Mouse (Mus musculus) urinary bladder, adult 2 months (tissue): ENCODE measurements around the gene Olfr1307. TPM values are rescaled to one million over a fixed set of nuclear protein-coding genes. Genes with fewer than 3 reads are reported as not detected.

Source experiments
- DNase-seq: peaks from one replicate; pipeline ENCODE4 v3.0.0; 2022; ENCODE audit warnings: low spot score
- polyA plus RNA-seq: library from polyadenylated mRNA; depleted of rRNA; stranded (reverse); fragments of >200 nt; gene quantifications from 2 replicates; pipeline ENCODE4 v1.2.3, GENCODE M21; 2012; rRNA removed

The Olfr1307 gene
- polyA plus RNA-seq, result not detected in 2 replicates

DNA sequence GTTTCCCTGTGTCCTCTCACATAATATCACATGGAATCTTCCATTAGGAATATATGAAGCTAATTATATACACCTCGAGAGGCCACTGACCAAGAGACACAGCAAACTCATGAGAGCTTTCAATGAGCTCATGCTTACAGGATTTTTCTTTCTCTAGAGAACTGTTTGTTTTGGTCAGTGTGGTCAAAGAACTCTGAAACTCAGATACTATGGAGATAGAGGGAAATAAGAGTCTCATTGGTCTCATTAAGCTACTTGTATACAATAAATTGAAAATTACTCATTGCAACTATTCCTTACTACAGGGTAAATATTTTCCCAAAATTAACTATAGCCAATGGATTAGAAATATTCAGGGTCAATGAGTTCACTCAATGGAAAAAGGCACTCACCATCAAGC is at the start of gene Olfr1307:
Gene Olfr1307 (minus strand): TSS at position 101 of the 400 bp plus-strand sequence.
- no peak for DNase-seq

DNA sequence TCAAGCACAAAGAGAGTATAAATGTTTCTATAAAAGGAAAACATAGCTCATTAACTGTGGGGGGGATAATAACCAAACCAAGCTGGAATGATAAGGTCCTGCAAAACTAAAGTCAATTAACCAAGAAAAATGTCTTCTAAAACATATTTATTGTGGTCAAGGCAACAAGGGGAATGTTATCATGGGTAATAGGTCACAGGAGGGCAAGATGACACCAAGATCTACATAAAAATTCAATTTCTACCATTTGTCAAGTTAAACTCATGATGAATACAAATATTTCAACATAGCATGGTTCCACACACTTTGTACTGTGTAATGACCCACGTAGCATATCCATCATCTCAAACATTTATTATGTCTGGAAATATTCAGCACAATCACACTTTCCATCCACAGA is 40.9 kb upstream of the Olfr1307 start, which contains the start of gene Olfr1309:
Gene Olfr1309 (minus strand): TSS at position 101 of the 400 bp plus-strand sequence.
- no peak for DNase-seq

DNA sequence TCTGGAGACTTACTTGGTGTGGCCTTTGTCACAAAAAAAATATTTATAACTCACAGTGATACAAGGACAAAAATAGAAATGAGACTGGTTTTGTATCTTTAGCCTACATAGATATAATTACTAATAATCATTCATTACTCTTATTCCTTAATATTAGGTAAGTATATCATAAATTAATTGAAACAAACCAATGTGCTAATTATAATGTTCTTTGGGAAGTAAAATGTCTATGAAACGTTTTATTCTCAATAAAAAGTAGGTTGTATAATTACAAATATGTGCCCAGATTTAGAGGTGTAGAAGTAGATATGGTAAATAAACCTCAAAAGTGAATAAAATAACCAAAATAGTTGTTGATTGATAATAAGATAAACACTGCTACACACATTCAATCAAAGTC is 15.6 kb upstream of the Olfr1307 start, which contains the start of gene Olfr1308:
Gene Olfr1308 (minus strand): TSS at position 101 of the 400 bp plus-strand sequence.
- DNase-seq, result no peak

DNA sequence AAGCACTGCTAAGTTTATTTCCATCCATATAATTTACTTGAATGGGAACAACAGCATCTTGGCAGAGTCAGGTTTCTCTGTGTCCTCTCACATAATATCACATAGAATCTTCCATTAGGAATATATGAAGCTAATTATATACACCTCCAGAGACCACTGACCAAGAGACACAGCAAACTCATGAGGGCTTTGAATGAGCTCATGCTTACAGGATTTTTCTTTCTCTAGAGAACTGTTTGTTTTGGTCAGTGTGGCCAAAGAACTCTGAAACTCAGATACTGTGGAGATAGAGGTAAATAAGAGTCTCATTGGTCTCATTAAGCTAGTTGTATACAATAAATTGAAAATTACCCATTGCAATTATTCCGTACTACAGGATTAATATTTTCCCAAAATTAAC is 33.1 kb downstream of the Olfr1307 start, which contains the start of gene Olfr1306:
Gene Olfr1306 (minus strand): TSS at position 101 of the 400 bp plus-strand sequence.
- no peak for DNase-seq

Other genes with a start within 250 kb of the Olfr1307 start
- not detected in 2 replicates for gene Olfr1301, start 198.4 kb downstream of the Olfr1307 start, polyA plus RNA-seq
- not detected in 2 replicates for gene Olfr1302, start 172.0 kb downstream of the Olfr1307 start, polyA plus RNA-seq
- gene Olfr1303, start 129.1 kb downstream of the Olfr1307 start, polyA plus RNA-seq, result not detected in 2 replicates
- not detected in 2 replicates for gene Olfr1305, start 72.3 kb downstream of the Olfr1307 start, polyA plus RNA-seq
- not detected in 2 replicates for gene Olfr1306, start 33.2 kb downstream of the Olfr1307 start, polyA plus RNA-seq
- not detected in 2 replicates for gene Olfr1308, start 15.5 kb upstream of the Olfr1307 start, polyA plus RNA-seq
- not detected in 2 replicates for gene Olfr1309, start 40.8 kb upstream of the Olfr1307 start, polyA plus RNA-seq
- not detected in 2 replicates for gene Olfr1310, start 63.3 kb upstream of the Olfr1307 start, polyA plus RNA-seq
- not detected in 2 replicates for gene Olfr1311, start 75.0 kb upstream of the Olfr1307 start, polyA plus RNA-seq
- not detected in 2 replicates for gene Olfr1312, start 100.8 kb upstream of the Olfr1307 start, polyA plus RNA-seq
- gene Olfr1313, start 128.4 kb upstream of the Olfr1307 start, polyA plus RNA-seq, result not detected in 2 replicates
- 0.08 TPM in 1 of 2 replicates, not detected in the other for gene Olfr1314, start 147.3 kb upstream of the Olfr1307 start, polyA plus RNA-seq
- not detected in 2 replicates for gene Olfr1315-ps1, start 166.0 kb upstream of the Olfr1307 start, polyA plus RNA-seq
- not detected in 2 replicates for gene Olfr1316, start 185.5 kb upstream of the Olfr1307 start, polyA plus RNA-seq
- gene Olfr1317, start 190.9 kb upstream of the Olfr1307 start, polyA plus RNA-seq, result not detected in 2 replicates
- gene Olfr1318, start 204.8 kb upstream of the Olfr1307 start, polyA plus RNA-seq, result not detected in 2 replicates